Mouse (Mus musculus) liver, embryonic 13.5 days (tissue): ENCODE measurements around the gene Cldn19. TPM values are rescaled to one million over a fixed set of nuclear protein-coding genes. Genes with fewer than 3 reads are reported as not detected.

Experiments used
- ATAC-seq: fragments of 200-750 bp; cut with Nextera tagmentation; 2 replicates; pipeline ENCODE4 v1.8.0; 2017; ENCODE audit warnings: low read depth, mild to moderate bottlenecking, moderate number of reproducible peaks, moderate library complexity
- DNase-seq: peaks from one replicate; pipeline ENCODE4 v3.0.0; 2022
- H3K27ac ChIP-seq: fragments of 300-500 bp; sonication (generic); 2 replicates; pipeline ENCODE4 v1.5.1; 2015; ENCODE audit warnings: moderate library complexity, mild to moderate bottlenecking, inconsistent platforms
- H3K27me3 ChIP-seq: fragments of 300-500 bp; sonication (generic); 2 replicates; pipeline ENCODE4 v1.6.1; 2015; ENCODE audit warnings: mild to moderate bottlenecking, inconsistent platforms
- H3K36me3 ChIP-seq: fragments of 300-500 bp; sonication (generic); 2 replicates; pipeline ENCODE4 v1.6.1; 2015; ENCODE audit warnings: mild to moderate bottlenecking, inconsistent platforms
- H3K4me1 ChIP-seq: fragments of 300-500 bp; sonication (generic); replicated peaks from 2 replicates; pipeline ENCODE4 v1.6.1; 2015; ENCODE audit warnings: inconsistent platforms
- H3K4me2 ChIP-seq: fragments of 300-500 bp; sonication (generic); 2 replicates; pipeline ENCODE4 v1.6.1; 2015; ENCODE audit warnings: inconsistent platforms, mild to moderate bottlenecking, moderate library complexity
- H3K4me3 ChIP-seq: fragments of 300-500 bp; sonication (generic); replicated peaks from 2 replicates; pipeline ENCODE4 v1.5.1; 2015; ENCODE audit warnings: mild to moderate bottlenecking, inconsistent platforms
- H3K9ac ChIP-seq: fragments of 300-500 bp; sonication (generic); 2 replicates; pipeline ENCODE4 v1.6.1; 2015; ENCODE audit warnings: mild to moderate bottlenecking, inconsistent platforms
- H3K9me3 ChIP-seq: fragments of 300-500 bp; sonication (generic); replicated peaks from 2 replicates; pipeline ENCODE4 v1.6.1; 2016; ENCODE audit warnings: inconsistent platforms
- WGBS: fragments of 180-500 bp; shearing (Covaris S2); methylation state at CpG from one replicate; pipeline ENCODE4 v1.1.7; 2015; ENCODE audit not compliant: insufficient replicate concordance; 5-methylcytosine and 5-hydroxymethylcytosine counted together
- polyA plus RNA-seq: library from polyadenylated mRNA; unstranded; fragments of >200 nt; fragmentation: Nextera tagmentation; extraction: Ambion mirVana; gene quantifications from 2 replicates; pipeline ENCODE4 v1.2.1, GENCODE M21; 2015

Cldn19 gene
- polyA plus RNA-seq, result not detected in 2 replicates

GRCm38 (mm10) chr4:119255351-119255750 is at the start of gene Cldn19:
Gene Cldn19 (plus strand): TSS chr4:119255414.
- Histone ChIP-seq H3K27me3 (0 out of 2 replicates have a peak, but pooled peaks cover 5% of the 10 kb centered on the region), H3K27ac (no peak within 1 kb of the TSS), H3K4me1 (peaks cover 13% of the 10 kb centered on the region), H3K9ac (no peak within 1 kb of the TSS), H3K9me3 (no peaks in the 10 kb centered on the region), H3K36me3 (no peaks in the 10 kb centered on the region), H3K4me2 (no peak within 1 kb of the TSS), H3K4me3 (no peak within 1 kb of the TSS)
- ATAC-seq, result no peak
- WGBS, result 78% methylated on average over 12 of the region's 12 CpGs
- DNase-seq, result no peak

GRCm38 (mm10) chr4:119216667-119217066 is 38.5 kb upstream of the Cldn19 start:
- Histone ChIP-seq H3K9ac (no peak overlapping the region), H3K36me3 (no peaks in the 10 kb centered on the region), H3K27ac (no peak overlapping the region), H3K4me2 (no peak overlapping the region), H3K4me1 (0 out of 2 replicates have a peak, but pooled peaks cover 2% of the 10 kb centered on the region), H3K4me3 (no peak overlapping the region), H3K27me3 (peaks cover 16% of the 10 kb centered on the region), H3K9me3 (no peaks in the 10 kb centered on the region)
- ATAC-seq (no peak), DNase-seq (no peak)
- 66% methylated on average over 8 of the region's 8 CpGs for WGBS

DNA sequence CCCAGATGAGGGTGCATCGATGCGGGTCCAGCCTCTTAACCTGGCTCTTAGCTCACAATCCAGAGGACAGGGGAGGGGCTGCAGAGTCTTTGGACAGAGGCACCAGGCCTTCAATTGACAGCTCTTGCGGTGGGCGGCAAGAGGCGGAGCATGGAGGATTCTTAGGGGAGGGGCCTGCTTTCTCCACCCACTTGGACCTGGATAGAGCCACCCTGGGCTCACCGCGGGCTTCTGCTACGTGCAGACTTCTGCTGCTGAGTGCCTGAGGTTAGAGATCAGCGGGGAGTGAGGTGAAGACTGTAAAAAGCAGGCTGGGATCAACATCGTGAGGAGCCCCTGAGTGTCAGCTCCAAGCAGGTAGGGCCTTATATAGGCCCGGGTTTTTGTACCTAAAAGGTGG is 37.0 kb upstream of the Cldn19 start, which contains the start of gene Tmem269:
Gene Tmem269 (minus strand): TSS at position 49 of the 400 bp plus-strand sequence.
- H3K4me2 ChIP-seq, result no peak within 1 kb of the TSS
- H3K9ac ChIP-seq, result no peak within 1 kb of the TSS
- no peaks in the 10 kb centered on the region for H3K36me3 ChIP-seq
- ATAC-seq (peak; percentile 43; the same call in 1 of the 2 replicates), DNase-seq (no peak)
- peaks cover 10% of the 10 kb centered on the region; the same call in 1 of the 2 replicates for H3K4me1 ChIP-seq
- H3K27ac ChIP-seq, result no peak within 1 kb of the TSS
- WGBS, result 14% methylated on average over 11 of the region's 11 CpGs
- H3K27me3 ChIP-seq, result peaks cover 16% of the 10 kb centered on the region
- no peak within 1 kb of the TSS for H3K4me3 ChIP-seq
- H3K9me3 ChIP-seq, result no peaks in the 10 kb centered on the region

DNA sequence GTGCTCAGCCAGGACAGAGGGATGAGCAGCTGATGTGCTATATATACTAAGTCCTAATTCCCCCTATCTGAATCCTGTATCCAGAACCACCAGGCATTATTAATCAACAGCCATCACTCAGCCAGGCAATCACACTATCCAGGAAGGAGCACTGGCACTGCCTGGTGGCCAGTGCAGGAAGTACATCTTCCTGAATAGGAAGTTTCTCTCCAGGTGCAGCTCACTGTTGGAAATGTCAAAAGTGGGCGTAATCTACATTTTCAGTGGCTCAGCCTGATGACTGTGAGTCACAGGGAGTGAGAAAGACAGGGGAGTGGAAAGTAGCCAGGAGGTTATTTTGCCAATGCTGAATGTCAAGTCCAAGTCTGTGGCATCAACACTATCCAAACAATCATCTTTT is 31.5 kb upstream of the Cldn19 start:
- DNase-seq (peak; percentile 35), ATAC-seq (peak; percentile 24; the same call in 1 of the 2 replicates)
- H3K9ac ChIP-seq, result no peak overlapping the region
- WGBS, result 62% methylated on average over 1 of the region's 1 CpGs
- H3K9me3 ChIP-seq, result no peaks in the 10 kb centered on the region
- no peak overlapping the region for H3K27ac ChIP-seq
- H3K27me3 ChIP-seq, result no peaks in the 10 kb centered on the region
- peaks cover 41% of the 10 kb centered on the region for H3K36me3 ChIP-seq
- H3K4me1 ChIP-seq, result peaks cover 18% of the 10 kb centered on the region
- no peak overlapping the region for H3K4me2 ChIP-seq
- no peak overlapping the region for H3K4me3 ChIP-seq

GRCm38 (mm10) chr4:119224534-119224933 is 30.7 kb upstream of the Cldn19 start:
- ATAC-seq (no peak), DNase-seq (no peak)
- H3K4me1 ChIP-seq, result peaks cover 18% of the 10 kb centered on the region
- H3K4me3 ChIP-seq, result no peak overlapping the region
- H3K36me3 ChIP-seq, result peaks cover 43% of the 10 kb centered on the region
- no peak overlapping the region for H3K9ac ChIP-seq
- no peak overlapping the region for H3K27ac ChIP-seq
- no peaks in the 10 kb centered on the region for H3K9me3 ChIP-seq
- no peak overlapping the region for H3K4me2 ChIP-seq
- 77% methylated on average over 3 of the region's 3 CpGs for WGBS
- H3K27me3 ChIP-seq, result no peaks in the 10 kb centered on the region

DNA sequence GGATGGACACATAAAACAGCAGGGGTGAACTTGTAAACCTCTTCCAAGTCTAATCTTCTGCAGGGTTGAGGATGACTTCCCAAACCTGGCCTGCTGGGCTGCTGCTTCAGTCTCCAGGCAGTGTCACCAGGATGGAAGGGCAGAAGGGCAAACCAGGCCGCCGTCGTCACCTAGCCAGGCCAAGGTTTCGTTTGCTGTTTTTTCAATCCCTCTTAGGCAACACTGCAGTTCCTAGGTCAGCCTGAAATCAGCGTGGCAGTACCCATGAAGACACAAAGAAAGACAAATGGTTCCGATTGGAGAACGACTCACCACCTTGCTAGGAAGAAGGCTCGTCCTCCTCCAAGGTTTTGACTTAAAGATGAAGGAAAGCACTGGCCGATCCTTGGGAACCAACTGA is 29.5 kb upstream of the Cldn19 start:
- DNase-seq (no peak), ATAC-seq (no peak)
- peaks cover 18% of the 10 kb centered on the region for H3K4me1 ChIP-seq
- peaks cover 47% of the 10 kb centered on the region for H3K36me3 ChIP-seq
- WGBS, result 70% methylated on average over 9 of the region's 9 CpGs
- H3K4me3 ChIP-seq, result no peak overlapping the region
- H3K27me3 ChIP-seq, result no peaks in the 10 kb centered on the region
- no peak overlapping the region for H3K9ac ChIP-seq
- no peak overlapping the region for H3K27ac ChIP-seq
- H3K4me2 ChIP-seq, result no peak overlapping the region
- H3K9me3 ChIP-seq, result no peaks in the 10 kb centered on the region

DNA sequence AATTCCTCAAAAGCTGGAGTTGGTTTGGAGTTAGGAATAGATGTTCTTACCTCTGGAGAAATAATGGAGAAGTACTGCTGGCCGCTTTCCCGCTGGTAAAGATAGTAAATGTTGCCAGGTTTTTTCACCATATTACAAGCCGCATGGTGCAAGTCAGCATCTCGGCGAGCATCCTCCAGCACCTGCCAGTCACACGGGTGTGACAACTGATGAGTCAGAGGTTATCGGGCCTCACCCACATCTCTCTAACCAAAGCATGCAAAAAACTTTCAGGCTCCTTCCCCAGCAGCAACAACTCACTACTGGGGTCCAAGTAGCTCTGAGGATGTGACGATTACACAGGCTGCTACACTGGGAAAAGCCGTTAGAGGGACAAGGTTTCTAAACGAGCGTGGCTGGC is 28.5 kb upstream of the Cldn19 start:
- peaks cover 24% of the 10 kb centered on the region for H3K4me1 ChIP-seq
- 79% methylated on average over 11 of the region's 11 CpGs for WGBS
- DNase-seq (no peak), ATAC-seq (peak; percentile 64)
- H3K27me3 ChIP-seq, result no peaks in the 10 kb centered on the region
- H3K4me3 ChIP-seq, result no peak overlapping the region
- no peaks in the 10 kb centered on the region for H3K9me3 ChIP-seq
- no peak overlapping the region for H3K9ac ChIP-seq
- H3K27ac ChIP-seq, result peak overlapping the region; percentile 47; the same call in 1 of the 2 replicates
- H3K4me2 ChIP-seq, result no peak overlapping the region
- H3K36me3 ChIP-seq, result peaks cover 47% of the 10 kb centered on the region

GRCm38 (mm10) chr4:119232410-119233255 is 22.6 kb upstream of the Cldn19 start, which contains the start of the genes AU022252 and P3h1:
Gene AU022252 (minus strand): TSS chr4:119232712.
Gene P3h1 (plus strand): TSS chr4:119232915.
- Histone ChIP-seq H3K9ac (peak within 1 kb of the TSS; percentile 89), H3K36me3 (peaks cover 21% of the 10 kb centered on the region), H3K4me3 (peak within 1 kb of the TSS; percentile 84), H3K9me3 (no peaks in the 10 kb centered on the region), H3K4me1 (peaks cover 24% of the 10 kb centered on the region), H3K4me2 (peak within 1 kb of the TSS; percentile 99), H3K27ac (peak within 1 kb of the TSS; percentile 59), H3K27me3 (peaks cover 6% of the 10 kb centered on the region; the same call in 1 of the 2 replicates)
- peak; percentile 99 for DNase-seq
- peak; percentile 96 for ATAC-seq
- whole genome bisulfite sequencing, result under 1% methylated on average over 71 of the region's 71 CpGs

DNA sequence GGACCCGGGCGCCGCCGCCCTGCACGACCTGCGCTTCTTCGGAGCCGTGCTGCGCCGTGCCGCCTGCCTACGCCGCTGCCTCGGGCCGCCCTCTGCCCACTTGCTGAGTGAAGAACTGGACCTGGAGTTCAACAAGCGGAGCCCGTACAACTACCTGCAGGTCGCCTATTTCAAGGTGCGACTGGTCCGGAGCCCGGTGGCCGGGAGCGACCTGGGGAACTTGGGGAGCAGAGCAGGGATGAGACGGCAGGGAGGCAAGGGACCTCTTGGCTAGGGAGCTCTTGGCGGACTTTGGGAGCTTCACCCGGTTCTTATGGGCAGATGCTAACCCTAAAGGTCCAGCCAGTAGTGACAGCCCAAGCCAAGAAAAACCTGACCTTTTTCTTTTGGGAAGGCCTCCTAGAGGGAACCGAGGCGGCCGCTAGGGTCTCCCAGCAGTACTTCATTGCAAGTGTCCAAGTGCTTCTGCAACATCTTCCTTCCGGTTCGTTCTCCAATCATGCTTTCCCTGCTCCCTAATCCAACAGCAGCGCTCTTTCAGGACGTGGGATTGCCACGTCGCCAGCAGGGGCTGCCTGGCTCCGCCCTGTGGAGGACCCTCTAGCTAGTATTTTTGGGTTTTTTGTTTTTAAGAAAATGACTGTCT is 21.8 kb upstream of the Cldn19 start:
- DNase-seq (peak; percentile 12), ATAC-seq (peak; percentile 45)
- Histone ChIP-seq H3K27ac (peak overlapping the region; percentile 59), H3K4me3 (peak overlapping the region; percentile 84), H3K27me3 (peaks cover 6% of the 10 kb centered on the region; the same call in 1 of the 2 replicates), H3K36me3 (peaks cover 14% of the 10 kb centered on the region; the same call in 1 of the 2 replicates), H3K4me2 (peak overlapping the region; percentile 99), H3K9ac (peak overlapping the region; percentile 87), H3K9me3 (no peaks in the 10 kb centered on the region), H3K4me1 (peaks cover 27% of the 10 kb centered on the region)
- under 1% methylated on average over 36 of the region's 36 CpGs for WGBS

DNA sequence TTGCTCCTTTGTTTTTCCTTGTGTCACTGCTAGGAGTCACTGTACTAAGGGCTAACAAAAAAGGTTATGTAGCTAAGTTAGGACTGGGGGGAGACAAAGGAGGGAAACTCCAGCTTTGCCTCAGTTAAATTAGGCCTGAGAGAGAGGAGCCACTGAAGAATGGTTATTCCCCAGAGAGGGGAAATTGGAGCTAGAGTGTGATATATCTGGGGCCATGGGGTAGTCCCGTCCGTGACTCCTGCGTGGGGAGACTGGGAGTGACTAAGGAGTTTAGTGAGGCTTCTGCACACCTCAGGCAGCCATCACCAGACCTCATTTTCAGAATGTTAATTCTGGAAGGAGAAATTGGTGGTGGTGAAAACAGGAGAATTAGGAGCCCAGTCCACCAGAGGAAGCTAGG is 20.9 kb upstream of the Cldn19 start:
- H3K27ac ChIP-seq, result no peak overlapping the region
- 0 out of 2 replicates have a peak, but pooled peaks cover 13% of the 10 kb centered on the region for H3K36me3 ChIP-seq
- DNase-seq, result no peak
- H3K9ac ChIP-seq, result no peak overlapping the region
- H3K9me3 ChIP-seq, result no peaks in the 10 kb centered on the region
- peaks cover 6% of the 10 kb centered on the region; the same call in 1 of the 2 replicates for H3K27me3 ChIP-seq
- H3K4me3 ChIP-seq, result peak overlapping the region; percentile 84
- no peak for ATAC-seq
- H3K4me1 ChIP-seq, result peaks cover 36% of the 10 kb centered on the region
- H3K4me2 ChIP-seq, result peak overlapping the region; percentile 99
- 71% methylated on average over 3 of the region's 3 CpGs for WGBS

GRCm38 (mm10) chr4:119238661-119239060 is 16.6 kb upstream of the Cldn19 start:
- ATAC-seq (peak; percentile 64; the same call in 1 of the 2 replicates), DNase-seq (no peak)
- Histone ChIP-seq H3K9ac (no peak overlapping the region; the same call in 1 of the 2 replicates), H3K9me3 (no peaks in the 10 kb centered on the region), H3K36me3 (peaks cover 23% of the 10 kb centered on the region), H3K27ac (no peak overlapping the region; the same call in 1 of the 2 replicates), H3K4me2 (peak overlapping the region; percentile 52), H3K27me3 (peaks cover 3% of the 10 kb centered on the region; the same call in 1 of the 2 replicates), H3K4me1 (peaks cover 28% of the 10 kb centered on the region), H3K4me3 (peak overlapping the region; percentile 25)
- WGBS, result 58% methylated on average over 3 of the region's 3 CpGs
